Mouse (Mus musculus) neural tube, embryonic 12.5 days (tissue): ENCODE data around the gene Gnptg. TPM values are rescaled to one million over a fixed set of nuclear protein-coding genes. Genes with fewer than 3 reads are reported as not detected.

ENCODE experiments used
- microRNA-seq: library from miRNA; unstranded; fragments of <30 nt; microRNA quantifications from one replicate; pipeline ENCODE4, GENCODE M21; 2017
- polyA plus RNA-seq: library from polyadenylated mRNA; unstranded; fragments of >200 nt; fragmentation: Nextera tagmentation; extraction: Ambion mirVana; gene quantifications from 2 replicates; pipeline ENCODE4 v1.2.1, GENCODE M21; 2016

The Gnptg gene
- polyA plus RNA-seq, 1 experiment from 2014 or later, result 71.3 TPM

Small RNA genes within 50 kb of the gene (microRNA-seq; reads per million reads assigned to microRNA genes)
- not detected for gene Mir3547

Other genes with a start within 250 kb of the Gnptg start
- 12.0 and 13.1 TPM in 2 replicates for gene Cramp1l, start 224.3 kb downstream of the Gnptg start, polyA plus RNA-seq
- gene Ift140, start 224.0 kb downstream of the Gnptg start, polyA plus RNA-seq, result 23.0 and 29.4 TPM in 2 replicates
- 11.1 and 11.7 TPM in 2 replicates for gene Tmem204, start 156.5 kb downstream of the Gnptg start, polyA plus RNA-seq
- gene Telo2, start 124.2 kb downstream of the Gnptg start, polyA plus RNA-seq, result 43.3 and 50.9 TPM in 2 replicates
- gene Ptx4, start 119.4 kb downstream of the Gnptg start, polyA plus RNA-seq, result not detected in 2 replicates
- 22.4 and 25.1 TPM in 2 replicates for gene Clcn7, start 106.7 kb downstream of the Gnptg start, polyA plus RNA-seq
- gene Ccdc154, start 77.7 kb downstream of the Gnptg start, polyA plus RNA-seq, result not detected in 2 replicates
- gene Gm38655, start 64.7 kb downstream of the Gnptg start, polyA plus RNA-seq, result not detected in 2 replicates
- 34.1 and 36.2 TPM in 2 replicates for gene BC003965, start 55.6 kb downstream of the Gnptg start, polyA plus RNA-seq
- 9.4 TPM in 2 replicates for gene Unkl, start 51.7 kb downstream of the Gnptg start, polyA plus RNA-seq
- 66.7 and 67.0 TPM in 2 replicates for gene Tsr3, start within 50 bp of the Gnptg start, polyA plus RNA-seq
- 2.3 and 4.0 TPM in 2 replicates for gene Baiap3, start 16.2 kb upstream of the Gnptg start, polyA plus RNA-seq
- gene Ube2i, start 34.5 kb upstream of the Gnptg start, polyA plus RNA-seq, result 726 and 737 TPM in 2 replicates
- not detected in 2 replicates for gene Prss34, start 58.3 kb upstream of the Gnptg start, polyA plus RNA-seq
- not detected in 2 replicates for gene Prss28, start 68.5 kb upstream of the Gnptg start, polyA plus RNA-seq
- not detected in 2 replicates for gene Prss29, start 78.5 kb upstream of the Gnptg start, polyA plus RNA-seq
- not detected in 2 replicates for gene Tpsab1, start 105.4 kb upstream of the Gnptg start, polyA plus RNA-seq
- not detected in 2 replicates for gene Tpsb2, start 126.2 kb upstream of the Gnptg start, polyA plus RNA-seq
- gene Tpsg1, start 129.1 kb upstream of the Gnptg start, polyA plus RNA-seq, result 0.31 and 0.43 TPM in 2 replicates
- 13.0 and 15.2 TPM in 2 replicates for gene Cacna1h, start 193.7 kb upstream of the Gnptg start, polyA plus RNA-seq
- 0.38 and 0.51 TPM in 2 replicates for gene Tekt4, start 214.5 kb upstream of the Gnptg start, polyA plus RNA-seq